In genomic region chr2:70919913-70920522, GRCm38 (mm10) we compare ENCODE assay signal across 11 mouse cellular contexts.
DNase-seq lines count a peak whose midpoint lies in the region; ATAC-seq and TF ChIP-seq lines count a peak whose summit lies in the region.
"Had no signal": no experiment of that assay in that cellular context is flagged by ENCODE, and none has a peak within 500 bp of the region (broad histone marks: within the 10 kb centered on the region; RNA-seq: fewer than 3 reads in every experiment).

No protein-coding gene starts in this region.

- DNase-seq in CD4-positive helper T cell, adult 2 months (ENCODE audit: low read depth, low spot score): peak; percentile 17
- peak; percentile 17 for DNase-seq in T-cell, adult 2 months (ENCODE audit: low spot score)
- no peak for DNase-seq in liver, embryonic 11.5 days (ENCODE audit: low spot score)
- peak; percentile 55 for DNase-seq in thymus, adult 2 months
- no peak for DNase-seq in spleen, adult 18-20 months
- no peak for DNase-seq in heart, postnatal 4 days
- DNase-seq: cerebellum, adult 11 months; gastrocnemius, postnatal 14 days; kidney, postnatal 25 days had no signal

- no peak for TF ChIP-seq CTCF in thymus, adult 2 months (IDR thresholded peaks at IDR 0.05; ENCODE audit: borderline replicate concordance, control insufficient read depth, extremely low read depth, insufficient read depth, low read length, poor library complexity)

- WGBS in liver, embryonic 11.5 days: 50% methylated on average over 2 of the region's 2 CpGs
- 34% methylated on average over 2 of the region's 2 CpGs for WGBS in thymus, adult 2 months

- no peak overlapping the region for H3K4me2 ChIP-seq in liver, embryonic 11.5 days
- H3K4me2 ChIP-seq: hindbrain, embryonic 14.5 days had no signal

- H3K9me3 ChIP-seq in liver, embryonic 11.5 days (ENCODE audit: control insufficient read depth, low read length): no peaks in the 10 kb centered on the region

- no peak overlapping the region for H3K9ac ChIP-seq in liver, embryonic 11.5 days (ENCODE audit: low read depth, low read length)
- H3K9ac ChIP-seq: hindbrain, embryonic 14.5 days had no signal

- H3K4me3 ChIP-seq in liver, embryonic 11.5 days (ENCODE audit: low read depth, low read length): no peak overlapping the region
- no peak overlapping the region for H3K4me3 ChIP-seq in thymus, adult 2 months (ENCODE audit: control insufficient read depth, insufficient read depth, low read length)

- H3K36me3 ChIP-seq in liver, embryonic 11.5 days (ENCODE audit: control insufficient read depth, insufficient read depth, low read length): no peaks in the 10 kb centered on the region
- H3K36me3 ChIP-seq in thymus, adult 2 months (ENCODE audit: control insufficient read depth, insufficient read depth, low read length): no peaks in the 10 kb centered on the region

- no peak overlapping the region for H3K27ac ChIP-seq in liver, embryonic 11.5 days (ENCODE audit: low read depth, low read length)
- H3K27ac ChIP-seq in thymus, adult 2 months (ENCODE audit: control insufficient read depth, insufficient read depth, low read length): no peak overlapping the region
- H3K27ac ChIP-seq: hindbrain, embryonic 14.5 days had no signal

- no peak for TF ChIP-seq POLR2A in thymus, adult 2 months (IDR thresholded peaks at IDR 0.05; ENCODE audit: control insufficient read depth, extremely low read depth, insufficient read depth, low read length, poor library complexity)

- H3K27me3 ChIP-seq in liver, embryonic 11.5 days (replicated peaks; ENCODE audit: control insufficient read depth, insufficient read depth, low read length): no peaks in the 10 kb centered on the region
- H3K27me3 ChIP-seq in thymus, adult 2 months (ENCODE audit: control insufficient read depth, insufficient read depth, low read length): no peaks in the 10 kb centered on the region

- peaks cover 11% of the 10 kb centered on the region for H3K4me1 ChIP-seq in liver, embryonic 11.5 days (replicated peaks; ENCODE audit: control insufficient read depth, insufficient read depth, low read length)
- peaks cover 36% of the 10 kb centered on the region for H3K4me1 ChIP-seq in thymus, adult 2 months (replicated peaks; ENCODE audit: control insufficient read depth, insufficient read depth, low read length)

- ATAC-seq in liver, embryonic 11.5 days (replicated peaks; ENCODE audit: low FRiP score): peak; percentile 29; the same call in 1 of the 2 replicates
- no peak for ATAC-seq in frontal cortex, adult (ENCODE audit: low TSS enrichment)

Comparison
In these comparisons a context has a peak if more than half of its experiments do, and no peak if none do; other contexts are left out.
1. DNase-seq: peak in CD4-positive helper T cell, adult 2 months (single experiment), T-cell, adult 2 months (single experiment) and thymus, adult 2 months (single experiment); none in liver, embryonic 11.5 days (single experiment), spleen, adult 18-20 months (0 of 2) and heart, postnatal 4 days (single experiment).